Mouse (Mus musculus): ENCODE results near the gene Hp. TPM values are rescaled to one million over a fixed set of nuclear protein-coding genes. Genes with fewer than 3 reads are reported as not detected.

Gene Hp
- polyA plus RNA-seq (2017; shearing (Covaris generic)), result not detected

GRCm38 (mm10) chr8:109578900-109579301 is at the start of gene Hp:
TSS of gene Hp (minus strand) at chr8:109579172.

GRCm38 (mm10) chr8:109614243-109615210 is 35.6 kb upstream of the Hp start, which contains the start of gene Pkd1l3:
TSS of gene Pkd1l3 (plus strand) at chr8:109614517.

GRCm38 (mm10) chr8:109608271-109609152 is 29.5 kb upstream of the Hp start, which contains the start of gene Dhodh:
TSS of gene Dhodh (minus strand) at chr8:109608673.

GRCm38 (mm10) chr8:109565498-109566333 is 13.3 kb downstream of the Hp start, which contains the start of the genes Dhx38 and Txnl4b:
TSS of gene Dhx38 (minus strand) at chr8:109565861.
TSS of gene Txnl4b (plus strand) at chr8:109565892.

Other genes starting within 250 kb of the Hp start
- 0.29 TPM for gene Pmfbp1, start 85.1 kb downstream of the Hp start, polyA plus RNA-seq (2017; shearing (Covaris generic))
- 36.9 TPM for gene Dhx38, start 13.3 kb downstream of the Hp start, polyA plus RNA-seq (2017; shearing (Covaris generic))
- 3.0 TPM for gene Txnl4b, start 13.3 kb downstream of the Hp start, polyA plus RNA-seq (2017; shearing (Covaris generic))
- gene Dhodh, start 29.5 kb upstream of the Hp start, polyA plus RNA-seq (2017; shearing (Covaris generic)), result 25.3 TPM
- 1.3 TPM for gene Pkd1l3, start 35.3 kb upstream of the Hp start, polyA plus RNA-seq (2017; shearing (Covaris generic))
- gene Ist1, start 114.1 kb upstream of the Hp start, polyA plus RNA-seq (2017; shearing (Covaris generic)), result 150 TPM
- 12.4 TPM for gene Zfp821, start 126.4 kb upstream of the Hp start, polyA plus RNA-seq (2017; shearing (Covaris generic))
- gene Atxn1l, start 158.6 kb upstream of the Hp start, polyA plus RNA-seq (2017; shearing (Covaris generic)), result 3.6 TPM
- 54.0 TPM for gene Ap1g1, start 199.4 kb upstream of the Hp start, polyA plus RNA-seq (2017; shearing (Covaris generic))

Measured in effector memory CD4-positive, alpha-beta T cell, adult 7 months (primary cell).